Mouse (Mus musculus) testis, postnatal 10 days (tissue): ENCODE results near the gene Gm867.

Source experiments
- DNase-seq: peaks from one replicate; pipeline ENCODE4 v3.0.0; 2021; ENCODE audit warnings: low spot score

Gene Gm867

GRCm38 (mm10) chr10:75940520-75940919 is at the start of gene Gm867:
Gm867 (minus strand) TSS chr10:75940672.
- no peak for DNase-seq

- peak; percentile 18 for DNase-seq
Observed at GRCm38 (mm10) chr10:75979432-75979831, 39.0 kb upstream of the Gm867 start.

GRCm38 (mm10) chr10:75978835-75979157 is 38.3 kb upstream of the Gm867 start:
- DNase-seq: no peak

GRCm38 (mm10) chr10:75978119-75978834 is 37.8 kb upstream of the Gm867 start:
- peak; percentile 36 for DNase-seq

GRCm38 (mm10) chr10:75975216-75975615 is 34.7 kb upstream of the Gm867 start:
- DNase-seq: peak; percentile 35

GRCm38 (mm10) chr10:75973846-75974245 is 33.4 kb upstream of the Gm867 start:
- DNase-seq: peak; percentile 41

GRCm38 (mm10) chr10:75954381-75954811 is 13.9 kb upstream of the Gm867 start, which contains the start of gene Gm5134:
Gm5134 (plus strand) TSS chr10:75954514.
- no peak for DNase-seq

- no peak for DNase-seq
Observed at GRCm38 (mm10) chr10:75951424-75952050, 11.1 kb upstream of the Gm867 start.

- DNase-seq: no peak
Observed at GRCm38 (mm10) chr10:75950791-75951210, 10.3 kb upstream of the Gm867 start.

- DNase-seq: no peak
Observed at GRCm38 (mm10) chr10:75949053-75950045, 8.9 kb upstream of the Gm867 start.

- DNase-seq: no peak
Observed at GRCm38 (mm10) chr10:75948079-75948478, 7.6 kb upstream of the Gm867 start.

- DNase-seq: peak; percentile 30
Observed at GRCm38 (mm10) chr10:75945896-75946295, 5.4 kb upstream of the Gm867 start.

- peak; percentile 37 for DNase-seq
Observed at GRCm38 (mm10) chr10:75945213-75945612, 4.7 kb upstream of the Gm867 start.

- DNase-seq: no peak
Observed at GRCm38 (mm10) chr10:75944066-75944772, 3.7 kb upstream of the Gm867 start.

GRCm38 (mm10) chr10:75942736-75943477 is 2.4 kb upstream of the Gm867 start, which contains the start of gene Vpreb3:
Vpreb3 (plus strand) TSS chr10:75943057.
- no peak for DNase-seq

- no peak for DNase-seq
Observed at GRCm38 (mm10) chr10:75941042-75941824, 761 bp upstream of the Gm867 start.

- DNase-seq: no peak
Observed at GRCm38 (mm10) chr10:75939481-75940234, 814 bp downstream of the Gm867 start.

GRCm38 (mm10) chr10:75937851-75938643 is 2.4 kb downstream of the Gm867 start:
- DNase-seq: no peak
